Mouse (Mus musculus) intestine, embryonic 16.5 days (tissue): ENCODE data around the gene Sik2. TPM values are rescaled to one million over a fixed set of nuclear protein-coding genes. Genes with fewer than 3 reads are reported as not detected.

Experiments used
- ATAC-seq: fragments of 200-750 bp; cut with Nextera tagmentation; 2 replicates; pipeline ENCODE4 v1.8.0; 2017; ENCODE audit warnings: moderate TSS enrichment, moderate library complexity
- H3K27ac ChIP-seq: fragments of 300-500 bp; sonication (generic); 2 replicates; pipeline ENCODE4 v1.5.1; 2014; ENCODE audit warnings: mild to moderate bottlenecking, low read length
- H3K27me3 ChIP-seq: fragments of 300-500 bp; sonication (generic); replicated peaks from 2 replicates; pipeline ENCODE4 v1.6.1; 2014; ENCODE audit warnings: low read length, control low read depth, mixed read lengths; ENCODE audit not compliant: control insufficient read depth, insufficient read depth
- H3K36me3 ChIP-seq: fragments of 300-500 bp; sonication (generic); 2 replicates; pipeline ENCODE4 v1.6.1; 2014; ENCODE audit warnings: low read length, control low read depth; ENCODE audit not compliant: control insufficient read depth, insufficient read depth
- H3K4me1 ChIP-seq: fragments of 300-500 bp; sonication (generic); 2 replicates; pipeline ENCODE4 v1.6.1; 2014; ENCODE audit warnings: low read length, control low read depth, mixed read lengths; ENCODE audit not compliant: control insufficient read depth, insufficient read depth
- H3K4me2 ChIP-seq: fragments of 300-500 bp; sonication (generic); 2 replicates; pipeline ENCODE4 v1.6.1; 2014; ENCODE audit warnings: low read depth, low read length, control low read depth
- H3K4me3 ChIP-seq: fragments of 300-500 bp; sonication (generic); 2 replicates; pipeline ENCODE4 v1.5.1; 2014; ENCODE audit warnings: mild to moderate bottlenecking, low read length
- H3K9ac ChIP-seq: fragments of 300-500 bp; sonication (generic); 2 replicates; pipeline ENCODE4 v1.6.1; 2014; ENCODE audit warnings: low read depth, low read length
- H3K9me3 ChIP-seq: fragments of 300-500 bp; sonication (generic); 2 replicates; pipeline ENCODE4 v1.6.1; 2016; ENCODE audit warnings: low read length, control low read depth; ENCODE audit not compliant: control insufficient read depth
- WGBS: fragments of 180-500 bp; shearing (Covaris S2); extraction: QIAGEN DNeasy Blood & Tissue Kit; methylation state at CpG from one replicate; pipeline ENCODE4 v1.1.7; 2014; 5-methylcytosine and 5-hydroxymethylcytosine counted together
- polyA plus RNA-seq: library from polyadenylated mRNA; unstranded; fragments of >200 nt; fragmentation: Nextera tagmentation; extraction: Ambion mirVana; gene quantifications from 2 replicates; pipeline ENCODE4 v1.2.1, GENCODE M21; 2015

The Sik2 gene
- polyA plus RNA-seq, 1 experiment from 2014 or later = 12.7 TPM

- no peaks in the 10 kb centered on the region for H3K27me3 ChIP-seq
- peak overlapping the region; percentile 76 for H3K27ac ChIP-seq
- WGBS = 81% methylated on average over 6 of the region's 6 CpGs
- H3K4me3 ChIP-seq = no peak overlapping the region
- no peaks in the 10 kb centered on the region for H3K36me3 ChIP-seq
- H3K9me3 ChIP-seq = no peaks in the 10 kb centered on the region
- H3K4me2 ChIP-seq = no peak overlapping the region
- ATAC-seq = no peak
- H3K9ac ChIP-seq = no peak overlapping the region
- peaks cover 13% of the 10 kb centered on the region for H3K4me1 ChIP-seq
Measured at GRCm38 (mm10) chr9:50847133-50847532, 161.7 kb downstream of the Sik2 start.

GRCm38 (mm10) chr9:50845547-50845946 is 163.3 kb downstream of the Sik2 start:
- H3K4me1 ChIP-seq = peaks cover 7% of the 10 kb centered on the region
- no peak overlapping the region for H3K9ac ChIP-seq
- WGBS = 60% methylated on average over 9 of the region's 9 CpGs
- H3K4me3 ChIP-seq = no peak overlapping the region
- H3K4me2 ChIP-seq = no peak overlapping the region
- H3K27me3 ChIP-seq = no peaks in the 10 kb centered on the region
- H3K9me3 ChIP-seq = no peaks in the 10 kb centered on the region
- ATAC-seq = no peak
- H3K36me3 ChIP-seq = no peaks in the 10 kb centered on the region
- H3K27ac ChIP-seq = no peak overlapping the region; the same call in 1 of the 2 replicates

GRCm38 (mm10) chr9:50845081-50845480 is 163.8 kb downstream of the Sik2 start, which contains the start of gene Ppp2r1b:
Ppp2r1b (plus strand) TSS chr9:50845301.
- Histone ChIP-seq H3K4me2 (no peak within 1 kb of the TSS), H3K36me3 (no peaks in the 10 kb centered on the region), H3K4me1 (0 out of 2 replicates have a peak, but pooled peaks cover 3% of the 10 kb centered on the region), H3K27ac (no peak within 1 kb of the TSS; the same call in 1 of the 2 replicates), H3K4me3 (no peak within 1 kb of the TSS), H3K9ac (no peak within 1 kb of the TSS), H3K27me3 (no peaks in the 10 kb centered on the region), H3K9me3 (no peaks in the 10 kb centered on the region)
- WGBS = 80% methylated on average over 3 of the region's 3 CpGs
- ATAC-seq = no peak

Other genes starting within 250 kb of the Sik2 start
- 12.6 and 13.0 TPM in 2 replicates for gene Fdxacb1, start 240.8 kb downstream of the Sik2 start, polyA plus RNA-seq
- 39.1 and 42.9 TPM in 2 replicates for gene Alg9, start 234.1 kb downstream of the Sik2 start, polyA plus RNA-seq
- gene 1110032A03Rik, start 233.6 kb downstream of the Sik2 start, polyA plus RNA-seq = 28.9 and 33.0 TPM in 2 replicates
- 58.5 and 63.9 TPM in 2 replicates for gene Ppp2r1b, start 163.8 kb downstream of the Sik2 start, polyA plus RNA-seq
- not detected in 2 replicates for gene Btg4, start 51.8 kb upstream of the Sik2 start, polyA plus RNA-seq
- 3.2 and 3.3 TPM in 2 replicates for gene Layn, start 68.0 kb upstream of the Sik2 start, polyA plus RNA-seq
- gene 4833427G06Rik, start 93.0 kb upstream of the Sik2 start, polyA plus RNA-seq = not detected in 2 replicates
- 0.01 TPM in 1 of 2 replicates, not detected in the other for gene Gm32742, start 156.4 kb upstream of the Sik2 start, polyA plus RNA-seq
- gene Pou2af1, start 204.6 kb upstream of the Sik2 start, polyA plus RNA-seq = 0.07 and 0.10 TPM in 2 replicates